Mouse (Mus musculus): ENCODE results near the gene Zfp622. TPM values are rescaled to one million over a fixed set of nuclear protein-coding genes. Genes with fewer than 3 reads are reported as not detected.

Zfp622 gene
- polyA plus RNA-seq (2017; shearing (Covaris generic)), result 100 to 1,000 TPM in 1 of 2 experiments, 10 to 100 TPM in 1; 87.2 to 120 TPM

GRCm38 (mm10) chr15:25984067-25984733 lies at the start of gene Zfp622:
TSS of gene Zfp622 (plus strand) at chr15:25984366.

Other genes with a start within 250 kb of the Zfp622 start
- gene Retreg1, start 141.2 kb upstream of the Zfp622 start, polyA plus RNA-seq (2017; shearing (Covaris generic)), result 10 to 100 TPM; 50.6 to 55.4 TPM

Data from inflammation-experienced regulatory T-cells (primary cell).